Mouse (Mus musculus): Measurements from ENCODE around the gene Epha7. TPM values are rescaled to one million over a fixed set of nuclear protein-coding genes. Genes with fewer than 3 reads are reported as not detected.
A peak's percentile ranks its signal among the peaks of the same experiment; 100 is the strongest.

Gene Epha7
- total RNA-seq (2014; rRNA removed) (2.3 and 2.6 TPM in 2 replicates), polyA plus RNA-seq (2012; rRNA removed) (0.34 and 0.38 TPM in 2 replicates)

GRCm38 (mm10) chr4:28812691-28813289 is at the start of gene Epha7:
Gene Epha7 (plus strand): TSS chr4:28813131.
- no peaks in the 10 kb centered on the region for H3K36me3 ChIP-seq (ENCODE audit: control insufficient read depth, insufficient read depth, low read length)
- H3K27ac ChIP-seq (replicated peaks; ENCODE audit: insufficient read depth, low read depth, low read length), result no peak within 1 kb of the TSS
- peak within 1 kb of the TSS; percentile 63 for H3K4me3 ChIP-seq (ENCODE audit: insufficient read depth, low read depth, low read length)
- WGBS, result under 1% methylated on average over 48 of the region's 48 CpGs
- peak within 1 kb of the TSS; percentile 63 for H3K9ac ChIP-seq (ENCODE audit: low read depth, low read length)
- H3K79me2 ChIP-seq (ENCODE audit: control insufficient read depth, insufficient read depth, low read length), result no peaks in the 10 kb centered on the region
- DNase-seq (ENCODE audit: extremely low read depth, low read depth, low spot score), result peak; percentile 83
- peaks cover 2% of the 10 kb centered on the region; the same call in 1 of the 2 replicates for H3K4me1 ChIP-seq (ENCODE audit: control insufficient read depth, insufficient read depth, low read length)
- peaks cover 10% of the 10 kb centered on the region for H3K27me3 ChIP-seq (ENCODE audit: control insufficient read depth, insufficient read depth, low read length)
- TF ChIP-seq CTCF (IDR thresholded peaks at IDR 0.05; ENCODE audit: low read depth, low read length) (no peak), POLR2A (IDR thresholded peaks at IDR 0.05; ENCODE audit: extremely low read depth, insufficient read depth, low read length) (peak; percentile 84)

GRCm38 (mm10) chr4:28783961-28784360 is 29.0 kb upstream of the Epha7 start:
- Histone ChIP-seq H3K27me3 (ENCODE audit: control insufficient read depth, insufficient read depth, low read length) (no peaks in the 10 kb centered on the region), H3K4me3 (ENCODE audit: insufficient read depth, low read depth, low read length) (no peak overlapping the region), H3K27ac (replicated peaks; ENCODE audit: insufficient read depth, low read depth, low read length) (no peak overlapping the region), H3K9ac (ENCODE audit: low read depth, low read length) (no peak overlapping the region), H3K36me3 (ENCODE audit: control insufficient read depth, insufficient read depth, low read length) (no peaks in the 10 kb centered on the region), H3K4me1 (ENCODE audit: control insufficient read depth, insufficient read depth, low read length) (no peaks in the 10 kb centered on the region), H3K79me2 (ENCODE audit: control insufficient read depth, insufficient read depth, low read length) (no peaks in the 10 kb centered on the region)
- TF ChIP-seq POLR2A (IDR thresholded peaks at IDR 0.05; ENCODE audit: extremely low read depth, insufficient read depth, low read length) (no peak), CTCF (IDR thresholded peaks at IDR 0.05; ENCODE audit: low read depth, low read length) (no peak)
- no peak for DNase-seq (ENCODE audit: extremely low read depth, low read depth, low spot score)
- 64% methylated on average over 3 of the region's 3 CpGs for WGBS

- Histone ChIP-seq H3K27ac (replicated peaks; ENCODE audit: insufficient read depth, low read depth, low read length) (no peak overlapping the region), H3K4me3 (ENCODE audit: insufficient read depth, low read depth, low read length) (no peak overlapping the region), H3K9ac (ENCODE audit: low read depth, low read length) (no peak overlapping the region), H3K27me3 (ENCODE audit: control insufficient read depth, insufficient read depth, low read length) (peaks cover 3% of the 10 kb centered on the region), H3K36me3 (ENCODE audit: control insufficient read depth, insufficient read depth, low read length) (no peaks in the 10 kb centered on the region), H3K4me1 (ENCODE audit: control insufficient read depth, insufficient read depth, low read length) (no peaks in the 10 kb centered on the region; the same call in 1 of the 2 replicates), H3K79me2 (ENCODE audit: control insufficient read depth, insufficient read depth, low read length) (no peaks in the 10 kb centered on the region)
- DNase-seq (ENCODE audit: extremely low read depth, low read depth, low spot score), result no peak
- no peak for TF ChIP-seq CTCF (IDR thresholded peaks at IDR 0.05; ENCODE audit: low read depth, low read length)
- TF ChIP-seq POLR2A (IDR thresholded peaks at IDR 0.05; ENCODE audit: extremely low read depth, insufficient read depth, low read length), result no peak
These were observed 4.1 kb upstream of the Epha7 start for GRCm38 (mm10) chr4:28808800-28809199.

GRCm38 (mm10) chr4:28809703-28810102 is 3.2 kb upstream of the Epha7 start:
- WGBS, result 72% methylated on average over 4 of the region's 4 CpGs
- DNase-seq (ENCODE audit: extremely low read depth, low read depth, low spot score), result no peak
- TF ChIP-seq POLR2A (IDR thresholded peaks at IDR 0.05; ENCODE audit: extremely low read depth, insufficient read depth, low read length) (no peak), CTCF (IDR thresholded peaks at IDR 0.05; ENCODE audit: low read depth, low read length) (no peak)

GRCm38 (mm10) chr4:28813551-28814475 is 882 bp downstream of the Epha7 start:
- Histone ChIP-seq H3K9ac (ENCODE audit: low read depth, low read length) (peak overlapping the region; percentile 63), H3K27ac (replicated peaks; ENCODE audit: insufficient read depth, low read depth, low read length) (no peak overlapping the region), H3K36me3 (ENCODE audit: control insufficient read depth, insufficient read depth, low read length) (no peaks in the 10 kb centered on the region), H3K4me1 (ENCODE audit: control insufficient read depth, insufficient read depth, low read length) (peaks cover 2% of the 10 kb centered on the region; the same call in 1 of the 2 replicates), H3K27me3 (ENCODE audit: control insufficient read depth, insufficient read depth, low read length) (peaks cover 10% of the 10 kb centered on the region), H3K79me2 (ENCODE audit: control insufficient read depth, insufficient read depth, low read length) (no peaks in the 10 kb centered on the region), H3K4me3 (ENCODE audit: insufficient read depth, low read depth, low read length) (peak overlapping the region; percentile 63)
- DNase-seq (ENCODE audit: extremely low read depth, low read depth, low spot score), result peak; percentile 19
- TF ChIP-seq CTCF (IDR thresholded peaks at IDR 0.05; ENCODE audit: low read depth, low read length), result no peak
- no peak for TF ChIP-seq POLR2A (IDR thresholded peaks at IDR 0.05; ENCODE audit: extremely low read depth, insufficient read depth, low read length)
- WGBS, result under 1% methylated on average over 91 of the region's 94 CpGs

More at GRCm38 (mm10) chr4:28809703-28810102, 3.2 kb upstream of the Epha7 start:
- Histone ChIP-seq H3K27ac (replicated peaks; ENCODE audit: insufficient read depth, low read depth, low read length) (no peak overlapping the region), H3K79me2 (ENCODE audit: control insufficient read depth, insufficient read depth, low read length) (no peaks in the 10 kb centered on the region), H3K9ac (ENCODE audit: low read depth, low read length) (no peak overlapping the region), H3K4me3 (ENCODE audit: insufficient read depth, low read depth, low read length) (no peak overlapping the region), H3K27me3 (ENCODE audit: control insufficient read depth, insufficient read depth, low read length) (peaks cover 6% of the 10 kb centered on the region), H3K36me3 (ENCODE audit: control insufficient read depth, insufficient read depth, low read length) (no peaks in the 10 kb centered on the region), H3K4me1 (ENCODE audit: control insufficient read depth, insufficient read depth, low read length) (no peaks in the 10 kb centered on the region; the same call in 1 of the 2 replicates)
